Mouse (Mus musculus) gastrocnemius, adult 8-10 months (tissue): ENCODE results near the gene Krt34. TPM values are rescaled to one million over a fixed set of nuclear protein-coding genes. Genes with fewer than 3 reads are reported as not detected.

Source experiments
- DNase-seq, 2 experiments: peaks; one replicate each; pipeline ENCODE4 v3.0.0; 2022; ENCODE audit warnings: low spot score in 2 of 2
- total RNA-seq, 4 experiments: library from RNA; stranded (reverse); gene quantifications; 2 replicates each; pipeline ENCODE4 v1.2.4; 2022

Krt34 gene
- not detected for total RNA-seq

DNA sequence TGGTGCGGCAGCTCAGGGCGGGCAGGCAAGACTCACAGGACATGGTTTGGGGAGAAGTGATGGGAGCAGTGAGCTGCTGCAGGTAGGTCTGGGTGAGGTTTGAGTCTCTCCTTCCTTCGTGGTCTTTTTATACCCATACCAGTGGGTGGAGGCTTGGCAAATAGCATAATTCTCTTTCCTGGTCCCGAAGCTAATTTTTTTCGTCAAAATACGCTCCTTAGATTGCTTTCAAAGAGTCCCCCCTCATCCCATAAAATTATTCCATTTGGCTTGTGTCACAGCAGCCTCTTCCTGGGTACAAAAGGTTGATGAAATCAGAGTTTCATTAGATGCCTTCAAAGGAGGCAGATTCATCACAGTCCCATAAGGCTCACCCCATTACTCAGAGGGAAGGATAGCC, at the start of gene Krt34:
Gene Krt34 (minus strand): TSS at position 101 of the 400 bp plus-strand sequence.
- no peak for DNase-seq

GRCm38 (mm10) chr11:100088378-100089025, 47.1 kb upstream of the Krt34 start:
- DNase-seq: no peak

GRCm38 (mm10) chr11:100087861-100088260, 46.5 kb upstream of the Krt34 start, which contains the start of gene Krt32:
TSS of gene Krt32 (minus strand) at chr11:100088226.
- DNase-seq: no peak

- no peak for DNase-seq
Observed at GRCm38 (mm10) chr11:100073873-100074272, 32.5 kb upstream of the Krt34 start.

GRCm38 (mm10) chr11:100067293-100068036, 26.1 kb upstream of the Krt34 start:
- no peak for DNase-seq

GRCm38 (mm10) chr11:100066236-100067010, 25.1 kb upstream of the Krt34 start:
- no peak for DNase-seq

DNA sequence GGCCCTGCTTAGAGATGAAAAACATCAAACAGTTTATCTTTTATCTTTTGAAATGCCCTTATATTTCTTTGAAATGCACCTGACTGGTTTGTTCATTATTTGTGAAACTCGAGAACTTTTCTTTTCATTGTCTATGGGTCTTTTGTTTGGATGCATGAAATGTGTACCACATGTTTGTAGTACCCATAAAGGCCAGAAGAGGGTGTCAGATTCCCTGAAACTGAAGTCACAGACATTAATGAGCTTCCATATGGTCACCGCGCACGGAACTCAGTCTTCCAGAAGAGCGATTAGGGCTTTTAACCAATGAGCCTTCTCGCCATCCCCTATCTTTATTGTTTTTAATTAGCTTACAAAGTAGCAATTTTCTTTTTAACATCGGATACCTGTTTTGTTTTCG, 17.5 kb upstream of the Krt34 start:
- DNase-seq: no peak

DNA sequence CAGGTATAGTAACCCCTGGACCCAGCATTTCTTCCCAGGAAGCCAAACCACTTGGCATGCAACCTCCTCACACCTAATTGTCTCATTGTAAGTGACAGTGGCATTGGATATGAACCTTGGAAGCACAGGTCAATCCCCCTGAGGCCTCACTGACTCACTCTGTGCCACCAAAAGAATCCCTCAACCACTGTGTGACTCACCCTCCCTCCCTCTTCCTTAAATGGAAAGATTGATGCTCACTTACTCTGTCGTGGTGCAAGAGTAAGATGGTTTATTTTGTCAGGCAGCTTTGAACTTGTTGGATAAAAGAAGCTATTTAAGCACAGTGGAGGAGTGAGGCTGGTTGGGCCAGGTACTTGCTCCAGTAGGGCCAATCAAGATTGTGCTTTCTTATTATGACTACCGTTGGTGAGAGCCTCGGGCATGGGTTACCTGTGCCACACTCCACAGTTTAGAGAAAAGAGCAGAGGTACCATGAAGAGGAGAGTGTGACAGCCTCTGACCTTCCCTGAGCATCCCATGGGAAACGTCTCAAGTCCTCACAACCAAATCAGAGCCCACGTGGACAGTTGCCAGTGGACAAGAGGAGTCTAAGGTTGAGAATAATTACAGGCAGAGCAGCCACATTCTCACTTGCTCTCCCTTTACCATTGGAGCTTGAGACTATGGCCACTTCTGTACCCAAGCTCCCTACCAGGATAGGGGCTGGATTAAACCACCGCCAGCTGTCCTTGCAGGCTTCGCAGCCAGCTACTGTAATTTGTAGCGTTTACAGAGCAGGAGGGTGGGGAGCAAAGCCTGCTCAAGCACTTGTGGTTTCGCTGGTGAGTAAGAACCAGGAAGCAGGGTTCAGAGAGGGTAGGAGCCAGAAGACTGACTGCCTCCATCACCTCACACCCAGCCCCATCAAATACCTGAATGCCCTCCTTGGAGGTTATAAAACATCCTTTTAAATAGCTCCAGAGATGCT, 14.6 kb upstream of the Krt34 start:
- DNase-seq: no peak

DNA sequence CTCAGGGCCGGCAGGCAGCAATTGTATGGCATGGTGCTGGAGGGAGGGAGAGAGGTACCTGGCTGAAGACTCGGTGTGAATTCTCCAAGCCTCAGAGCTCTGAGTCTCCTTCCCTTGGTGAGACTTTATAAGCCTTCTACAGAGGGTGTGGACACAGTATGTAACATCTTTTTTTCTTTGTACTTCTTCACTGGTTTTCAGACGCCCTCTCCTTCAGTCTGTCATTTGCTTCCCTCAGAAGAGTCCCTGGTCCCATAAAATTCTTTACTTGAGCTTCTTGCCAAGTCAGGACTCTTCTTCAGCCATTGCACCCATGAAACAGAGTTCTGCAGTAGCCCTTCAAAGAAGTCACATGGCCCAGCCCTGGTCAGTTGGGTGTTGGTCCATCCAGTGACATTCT, 9.1 kb upstream of the Krt34 start, which contains the start of gene Krt31:
Gene Krt31 (minus strand): TSS at position 101 of the 400 bp plus-strand sequence.
- no peak for DNase-seq

GRCm38 (mm10) chr11:100047193-100047592, 5.8 kb upstream of the Krt34 start:
- DNase-seq: no peak

- no peak for DNase-seq
Observed at GRCm38 (mm10) chr11:100046303-100046866, 5.0 kb upstream of the Krt34 start.

- no peak for DNase-seq
Observed at GRCm38 (mm10) chr11:100029768-100030167, 11.6 kb downstream of the Krt34 start, which contains the start of gene Krt33b. TSS of gene Krt33b (minus strand) at chr11:100029868.

GRCm38 (mm10) chr11:100021438-100021837, 19.9 kb downstream of the Krt34 start:
- no peak for DNase-seq

DNA sequence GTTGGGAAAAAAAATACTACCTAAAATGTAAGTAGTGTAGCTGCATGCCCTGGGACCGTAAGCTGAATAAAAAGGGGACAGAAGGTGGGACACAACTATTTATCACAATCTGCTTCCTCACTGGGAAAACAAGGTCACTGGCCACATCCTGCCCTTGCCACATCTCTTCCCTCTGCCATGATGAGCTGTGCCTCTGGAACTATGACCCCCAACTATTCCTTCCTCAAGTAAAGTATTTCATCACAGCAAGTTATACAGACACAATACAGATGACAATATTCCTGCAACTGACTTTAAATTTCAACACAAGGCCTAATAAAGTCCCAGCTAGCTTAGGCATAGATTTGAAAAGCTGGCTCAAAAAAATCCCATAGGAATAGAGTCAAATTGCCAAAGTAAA, 21.9 kb downstream of the Krt34 start:
- DNase-seq: no peak

GRCm38 (mm10) chr11:100016112-100016511, 25.2 kb downstream of the Krt34 start, which contains the start of gene Krt33a:
TSS of gene Krt33a (minus strand) at chr11:100016212.
- DNase-seq: no peak

GRCm38 (mm10) chr11:100013691-100014171, 27.6 kb downstream of the Krt34 start:
- DNase-seq: no peak

- DNase-seq: no peak
Observed at GRCm38 (mm10) chr11:100010682-100011081, 30.7 kb downstream of the Krt34 start.

- no peak for DNase-seq
Observed at GRCm38 (mm10) chr11:100008336-100008735, 33.0 kb downstream of the Krt34 start.

DNA sequence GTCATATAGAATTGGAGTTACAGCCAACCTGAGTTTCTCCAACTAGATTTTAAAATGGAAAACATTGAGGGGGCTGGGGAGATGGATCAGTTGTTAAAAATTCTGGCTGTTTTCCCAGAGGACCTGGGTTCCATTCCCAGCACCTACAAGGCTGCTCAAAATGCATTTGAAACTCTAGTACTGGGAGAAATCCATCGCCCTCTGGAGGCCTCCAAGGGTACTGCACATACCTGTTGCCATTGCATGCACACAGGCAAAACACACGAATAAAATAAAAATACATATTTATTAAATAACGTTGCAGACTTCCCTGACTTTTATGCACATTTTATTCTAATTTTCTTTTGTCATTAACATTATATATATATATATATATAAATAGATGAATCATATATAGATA, 34.7 kb downstream of the Krt34 start:
- DNase-seq: no peak

GRCm38 (mm10) chr11:100005905-100006304, 35.4 kb downstream of the Krt34 start:
- no peak for DNase-seq
